Mouse (Mus musculus): ENCODE measurements around the gene Lcn3.

DNA sequence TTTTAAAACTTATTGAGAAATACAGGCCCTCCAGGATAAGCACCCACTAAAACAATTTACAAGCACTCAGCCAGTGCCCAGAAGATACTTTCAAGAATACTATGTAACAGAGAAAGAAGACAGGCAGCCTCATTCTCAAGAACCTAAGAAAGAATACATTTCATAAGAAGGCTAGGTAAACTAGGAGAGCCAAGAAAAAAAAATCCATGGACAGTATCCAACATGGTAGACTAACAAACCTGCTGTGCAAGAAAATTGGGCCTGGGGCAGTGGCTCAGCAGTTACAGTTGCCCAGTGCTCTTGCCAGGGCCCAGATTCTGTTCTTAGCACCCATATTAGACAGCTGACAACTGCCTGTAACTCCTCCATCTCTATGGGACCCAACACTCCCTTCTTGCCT is 48.1 kb upstream of the Lcn3 start:
- TF ChIP-seq CTCF (IDR thresholded peaks at IDR 0.05; ENCODE audit: low read depth) (no peak), EP300 (optimal IDR thresholded peaks at IDR 0.05) (no peak)

Data from stomach, postnatal 0 days (tissue).